Mouse (Mus musculus) layer of hippocampus, postnatal 25 days (tissue): Measurements from ENCODE around the gene Gpatch8. TPM values are rescaled to one million over a fixed set of nuclear protein-coding genes. Genes with fewer than 3 reads are reported as not detected.
A peak's percentile ranks its signal among the peaks of the same experiment; 100 is the strongest.

Experiments
- DNase-seq, 2 experiments: peaks; one replicate each; pipeline ENCODE4 v3.0.0; 2022; ENCODE audit warnings: mixed read lengths in 2 of 2, low spot score in 1 of 2; ENCODE audit errors: extremely low spot score in 1 of 2
- total RNA-seq, 2 experiments: library from RNA; stranded (reverse); gene quantifications; 2 replicates each; pipeline ENCODE4 v1.2.3; 2021

Gene Gpatch8
- 10 to 100 TPM; 38.3 to 49.4 TPM for total RNA-seq

DNA sequence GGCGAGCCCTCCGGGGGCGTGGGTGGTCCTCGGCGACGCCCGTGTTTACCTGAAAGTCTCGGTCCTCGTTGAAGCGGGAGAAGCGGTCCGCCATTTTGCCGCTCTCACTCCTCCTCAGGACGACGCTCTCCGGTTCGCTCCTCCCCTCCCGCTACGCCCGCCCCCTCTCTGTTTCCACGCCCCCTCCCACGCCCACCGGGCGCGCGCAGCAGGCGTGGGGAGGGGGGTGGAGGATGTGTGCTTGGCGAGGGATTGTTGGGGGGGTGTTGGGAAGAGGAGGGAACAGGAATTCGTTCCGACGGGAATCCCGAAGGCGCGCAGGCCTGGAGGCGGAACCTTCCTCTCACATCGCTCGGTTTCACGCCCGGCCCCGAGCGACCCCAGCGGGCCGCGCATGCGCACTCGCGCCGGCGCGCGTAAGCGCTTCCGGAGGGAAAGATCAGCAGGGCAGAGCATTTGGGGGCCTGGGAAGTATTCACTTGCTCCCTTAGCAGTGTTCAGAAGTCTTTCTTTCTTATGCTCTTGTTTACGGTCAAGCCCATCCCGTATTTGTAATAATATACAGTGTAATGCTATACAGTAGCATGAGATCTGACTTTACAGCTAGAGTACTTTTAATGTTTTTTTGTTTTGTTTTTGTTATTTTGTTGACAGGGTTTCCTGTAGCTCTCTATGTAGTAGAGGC is at the start of gene Gpatch8:
Gene Gpatch8 (minus strand): TSS at position 362 of the 685 bp plus-strand sequence.
- DNase-seq: peak; percentile 84 to 87

DNA sequence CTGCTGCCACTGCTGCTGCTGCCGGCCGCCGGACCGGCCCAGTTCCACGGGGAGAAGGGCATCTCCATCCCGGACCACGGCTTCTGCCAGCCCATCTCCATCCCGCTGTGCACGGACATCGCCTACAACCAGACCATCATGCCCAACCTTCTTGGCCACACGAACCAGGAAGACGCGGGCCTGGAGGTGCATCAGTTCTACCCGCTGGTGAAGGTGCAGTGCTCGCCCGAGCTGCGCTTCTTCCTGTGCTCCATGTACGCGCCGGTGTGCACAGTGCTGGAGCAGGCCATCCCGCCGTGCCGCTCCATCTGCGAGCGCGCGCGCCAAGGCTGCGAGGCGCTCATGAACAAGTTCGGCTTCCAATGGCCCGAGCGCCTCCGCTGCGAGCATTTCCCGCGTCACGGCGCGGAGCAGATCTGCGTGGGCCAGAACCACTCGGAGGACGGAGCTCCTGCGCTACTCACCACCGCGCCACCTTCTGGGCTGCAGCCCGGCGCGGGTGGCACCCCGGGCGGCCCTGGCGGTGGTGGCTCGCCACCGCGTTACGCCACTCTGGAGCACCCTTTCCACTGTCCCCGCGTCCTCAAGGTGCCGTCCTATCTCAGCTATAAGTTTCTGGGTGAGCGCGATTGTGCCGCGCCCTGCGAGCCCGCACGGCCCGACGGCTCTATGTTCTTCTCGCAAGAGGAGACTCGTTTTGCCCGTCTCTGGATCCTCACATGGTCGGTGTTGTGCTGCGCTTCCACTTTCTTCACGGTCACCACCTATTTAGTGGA is 48.8 kb upstream of the Gpatch8 start:
- peak; percentile 29 to 32 for DNase-seq

GRCm38 (mm10) chr11:102604010-102604584 is 47.9 kb upstream of the Gpatch8 start, which contains the start of gene Fzd2:
Fzd2 (plus strand) TSS chr11:102604396.
- DNase-seq: peak; percentile 19 to 33

GRCm38 (mm10) chr11:102603496-102603850 is 47.3 kb upstream of the Gpatch8 start:
- peak in 1 of 2 experiments; percentile 29 for DNase-seq

DNA sequence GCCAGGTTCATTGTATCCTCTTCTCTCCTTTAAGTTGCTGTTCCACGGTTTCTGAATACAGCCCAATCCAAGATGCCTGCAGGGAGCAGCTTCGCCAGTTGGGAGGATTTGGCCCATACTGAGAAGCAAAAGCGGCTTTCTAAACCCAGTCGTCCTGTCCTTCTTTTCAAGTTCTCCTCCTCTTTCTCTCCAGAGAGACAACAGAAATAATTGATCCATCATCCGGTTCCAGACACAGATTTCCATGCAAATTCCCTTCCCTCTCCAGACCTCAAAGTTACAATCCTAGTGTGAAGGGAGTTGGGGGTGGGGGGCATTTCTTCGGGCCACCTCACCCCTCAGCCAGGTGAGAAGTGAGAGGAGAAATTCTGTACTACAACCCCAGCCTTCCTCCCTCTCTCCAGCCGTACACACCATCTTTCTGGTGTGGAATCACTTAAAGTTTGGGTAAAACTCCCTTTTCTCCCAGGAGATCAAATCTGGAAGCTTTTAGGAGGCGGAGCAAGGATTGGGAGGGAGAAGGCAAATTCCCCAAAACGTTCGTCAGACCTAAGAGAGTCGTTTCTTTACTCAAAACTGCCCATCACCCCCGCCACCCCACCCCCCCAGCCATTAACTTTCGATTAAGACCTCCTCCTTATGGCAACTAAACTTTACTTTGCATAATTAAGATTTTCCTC is 46.8 kb upstream of the Gpatch8 start:
- DNase-seq: no peak

DNA sequence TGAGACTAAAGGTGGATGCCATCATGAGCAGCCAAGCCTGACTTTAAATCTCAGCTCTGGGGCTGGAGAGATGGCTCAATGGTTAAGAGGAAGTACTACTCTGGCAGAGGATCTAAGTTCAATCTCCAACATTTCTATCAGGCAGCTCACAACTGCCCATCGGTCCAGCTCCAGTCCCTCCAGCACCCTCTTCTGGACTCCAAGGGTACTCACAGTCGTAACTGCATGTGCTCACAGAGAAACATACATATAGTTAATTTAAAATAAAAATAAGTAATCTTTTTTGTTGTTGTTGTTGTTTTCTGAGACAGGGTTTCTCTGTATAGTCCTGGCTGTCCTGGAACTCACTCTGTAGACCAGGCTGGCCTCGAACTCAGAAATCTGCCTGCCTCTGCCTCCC is 43.7 kb upstream of the Gpatch8 start:
- DNase-seq: no peak

GRCm38 (mm10) chr11:102595341-102595820 is 39.2 kb upstream of the Gpatch8 start:
- no peak for DNase-seq

GRCm38 (mm10) chr11:102587554-102587953 is 31.4 kb upstream of the Gpatch8 start:
- DNase-seq: no peak

- DNase-seq: no peak
Observed at GRCm38 (mm10) chr11:102586445-102587130, 30.4 kb upstream of the Gpatch8 start.

- DNase-seq: no peak
Observed at GRCm38 (mm10) chr11:102582736-102583135, 26.5 kb upstream of the Gpatch8 start.

DNA sequence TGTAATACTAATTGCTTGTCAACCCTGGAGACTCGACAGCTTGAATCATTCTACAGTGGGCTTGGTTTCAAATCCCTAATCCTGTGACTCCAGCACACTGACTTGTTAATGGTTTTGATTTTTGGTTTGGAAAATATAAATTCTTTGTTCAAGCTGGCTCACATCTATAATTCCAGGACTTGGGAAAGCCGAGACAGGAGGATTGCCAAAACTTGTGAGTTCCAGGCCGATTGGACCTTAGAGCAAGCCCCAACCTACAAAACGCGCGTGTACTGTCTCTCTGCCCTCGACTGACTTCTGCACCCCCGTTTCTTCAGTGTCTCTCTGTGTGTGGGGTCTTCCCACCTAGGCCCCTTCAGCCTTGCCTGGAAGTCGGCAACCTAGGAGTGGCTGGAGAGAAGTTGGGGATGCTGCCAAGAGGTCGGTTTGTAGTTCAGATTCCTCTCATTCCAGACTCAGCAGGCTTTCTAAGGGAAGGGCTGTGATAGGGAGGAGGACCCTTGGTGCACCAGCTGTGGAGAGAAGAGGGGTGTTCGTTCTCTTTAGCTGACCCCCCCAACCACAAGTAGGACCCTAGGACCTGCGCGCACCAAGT is 25.9 kb upstream of the Gpatch8 start:
- DNase-seq: no peak

- no peak for DNase-seq
Observed at GRCm38 (mm10) chr11:102581281-102582015, 25.3 kb upstream of the Gpatch8 start.

- no peak for DNase-seq
Observed at GRCm38 (mm10) chr11:102580034-102580330, 23.8 kb upstream of the Gpatch8 start.

DNA sequence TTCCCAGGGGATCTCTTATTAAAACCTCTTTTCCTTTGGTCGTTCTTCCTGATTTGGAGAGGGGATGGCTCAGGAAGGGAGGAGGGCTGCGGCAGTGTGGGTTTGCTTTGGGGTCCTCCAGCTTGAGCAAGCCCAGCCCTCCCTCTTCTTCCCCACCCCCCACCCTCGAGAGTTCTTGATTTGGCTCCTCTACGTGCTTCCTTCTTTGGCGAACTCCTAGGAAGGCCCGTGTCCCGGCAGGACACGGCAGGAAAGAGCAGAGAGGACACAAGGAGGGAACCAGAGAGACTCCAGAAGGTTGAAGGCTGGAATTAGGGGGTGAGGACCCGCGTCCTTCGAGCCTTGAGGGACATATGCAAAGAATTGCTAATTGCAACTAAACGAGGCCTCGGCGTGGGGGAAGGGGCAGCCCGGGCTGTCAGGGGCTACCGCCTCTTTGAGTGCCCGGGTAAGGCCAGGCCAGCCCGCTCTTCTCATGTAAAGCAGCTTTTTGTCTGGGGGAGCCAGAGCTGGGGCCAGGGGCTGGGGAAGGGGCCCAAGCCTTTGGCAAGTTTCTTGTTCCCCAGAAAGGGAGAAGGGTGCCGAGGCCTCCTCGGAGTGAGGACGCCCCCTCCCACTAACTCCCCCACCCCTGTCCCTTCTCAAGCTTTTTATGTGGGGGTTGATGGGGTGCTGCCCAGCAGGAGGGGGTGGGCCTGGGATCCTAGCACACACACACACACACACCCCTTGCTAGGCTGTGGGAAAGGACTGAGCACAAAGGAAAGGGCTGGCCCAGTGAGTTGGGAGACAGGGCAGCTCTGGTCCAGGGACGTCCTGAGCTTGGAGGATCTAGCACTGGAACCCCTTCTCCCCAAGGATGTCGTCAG is 23.2 kb upstream of the Gpatch8 start, which contains the start of gene Gm11627:
Gene Gm11627 (minus strand): TSS at position 297 of the 869 bp plus-strand sequence.
- DNase-seq: no peak

DNA sequence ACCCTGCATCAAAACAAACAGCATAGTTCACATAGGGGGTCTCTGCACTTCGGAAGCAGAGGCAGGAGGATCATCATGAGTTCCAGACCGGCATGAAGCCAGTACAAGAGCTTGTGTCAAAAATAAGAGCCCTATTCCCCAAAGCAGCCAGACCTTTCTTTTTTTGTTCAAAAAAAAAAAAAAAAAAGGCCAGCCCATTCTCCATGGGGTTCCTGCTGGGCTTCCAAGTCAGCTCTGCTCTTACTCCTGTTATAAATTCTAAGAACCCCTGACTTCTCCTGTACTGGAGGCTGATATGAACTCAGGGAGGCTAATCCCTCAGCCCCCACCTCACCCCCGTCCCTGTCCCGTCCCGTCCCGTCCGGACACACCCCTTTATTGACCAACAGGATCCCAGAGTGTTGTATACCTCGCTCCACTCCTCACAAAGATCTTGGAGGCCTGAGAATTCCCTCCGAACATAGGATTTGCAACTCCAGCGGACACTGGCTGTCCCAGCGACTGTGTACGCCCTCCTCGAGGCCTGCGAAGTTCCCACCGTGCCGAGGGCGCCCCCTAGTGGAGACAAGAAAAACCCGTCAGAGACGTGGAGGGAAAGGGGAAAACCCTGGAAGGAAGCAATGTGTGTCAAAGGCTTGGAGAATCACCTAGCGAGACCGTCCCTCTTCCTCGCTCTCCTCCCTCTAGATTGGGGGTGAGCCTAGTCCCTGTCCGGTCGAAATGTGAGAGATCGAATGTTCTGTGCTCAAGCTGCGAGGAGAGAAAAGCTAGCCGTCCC is 22.3 kb upstream of the Gpatch8 start:
- peak; percentile 38 to 86 for DNase-seq

GRCm38 (mm10) chr11:102576050-102576754 is 20.0 kb upstream of the Gpatch8 start:
- no peak for DNase-seq

- no peak for DNase-seq
Observed at GRCm38 (mm10) chr11:102575034-102575433, 18.8 kb upstream of the Gpatch8 start.
